Mouse (Mus musculus) urinary bladder, postnatal 25 days (tissue): ENCODE measurements at regions not wholly inside any gene's neighbourhood (a gene's known extent, or its start where the extent isn't known, plus 50 kb on each side); places are given as distances from the start of the nearest gene placed in this dataset.

Source experiments
- DNase-seq: peaks from one replicate; pipeline ENCODE4 v3.0.0; 2022; ENCODE audit warnings: low spot score

DNA sequence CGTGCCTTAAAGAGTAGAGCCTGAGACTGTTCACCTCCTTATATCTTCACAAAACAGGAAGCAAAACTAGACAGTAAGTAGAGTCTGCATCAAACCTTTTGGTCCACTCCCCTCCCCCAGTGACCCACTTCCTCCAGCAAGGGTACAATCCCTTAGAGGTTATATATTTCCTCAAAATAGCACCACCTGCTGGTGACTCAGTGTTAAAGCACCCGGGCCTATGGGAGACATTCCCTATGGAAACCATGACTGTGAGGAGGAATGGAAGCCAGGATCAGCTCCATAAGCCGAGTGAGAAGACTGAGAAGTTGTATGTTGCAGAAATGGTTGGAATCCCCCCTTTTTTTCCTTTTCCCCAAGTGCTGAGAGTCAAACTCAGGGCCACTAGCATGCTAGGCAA is 66.5 kb upstream of the 4931429L15Rik start:
- DNase-seq: no peak

DNA sequence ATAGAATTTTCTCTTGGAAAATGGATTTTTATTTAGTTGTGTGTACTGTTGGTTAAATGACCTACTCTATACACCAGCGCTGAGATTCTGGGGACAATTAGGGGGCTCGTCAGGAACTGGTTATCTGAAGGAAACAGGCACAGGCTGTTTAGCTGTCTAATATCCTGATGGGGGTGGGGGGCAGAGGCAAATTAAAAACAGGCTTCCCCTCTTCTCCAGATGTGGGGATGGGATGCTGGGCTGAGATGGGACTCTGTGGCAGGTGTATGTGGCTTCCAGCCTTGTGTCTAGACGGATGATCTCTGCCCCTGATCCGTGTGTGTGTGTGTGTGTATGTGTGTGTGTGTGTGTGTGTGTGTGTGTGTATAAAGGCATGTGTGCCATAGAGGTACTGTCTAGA is 61.6 kb upstream of the 4931429L15Rik start:
- DNase-seq: no peak

- no peak for DNase-seq
These were observed 59.7 kb upstream of the 4931429L15Rik start for GRCm38 (mm10) chr9:46379453-46379852.

- DNase-seq: no peak
These were observed 58.6 kb upstream of the 4931429L15Rik start for GRCm38 (mm10) chr9:46378339-46378738.
